Mouse (Mus musculus): ENCODE measurements around the gene Magi1. TPM values are rescaled to one million over a fixed set of nuclear protein-coding genes. Genes with fewer than 3 reads are reported as not detected.
A peak's percentile ranks its signal among the peaks of the same experiment; 100 is the strongest.

Magi1 gene
- polyA plus RNA-seq, 1 experiment from 2014 or later = 36.2 TPM

DNA sequence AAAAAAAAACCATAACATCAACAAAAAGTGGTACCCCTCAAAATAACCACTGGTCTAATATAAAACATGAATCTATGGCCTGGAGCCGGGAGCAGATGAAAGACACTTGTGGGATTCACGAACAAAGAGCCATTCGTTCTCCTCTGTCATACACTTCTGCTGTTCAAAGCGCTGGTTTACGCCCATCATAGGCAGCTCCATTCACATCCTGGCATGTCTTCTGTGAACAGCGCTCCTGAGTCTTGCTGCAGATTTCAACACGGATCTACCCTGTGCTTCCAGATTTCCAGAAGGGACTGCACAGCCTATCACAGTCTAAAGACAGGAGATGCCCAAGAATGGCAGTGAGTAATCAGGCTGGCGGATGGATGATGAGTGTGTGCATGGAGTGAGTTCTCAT lies 208.5 kb downstream of the Magi1 start:
- WGBS = 32% methylated on average over 8 of the region's 8 CpGs
- H3K9ac ChIP-seq (replicated peaks; ENCODE audit: low read depth, low read length) = no peak overlapping the region
- peak overlapping the region; percentile 13 for H3K4me2 ChIP-seq (ENCODE audit: low read length)

DNA sequence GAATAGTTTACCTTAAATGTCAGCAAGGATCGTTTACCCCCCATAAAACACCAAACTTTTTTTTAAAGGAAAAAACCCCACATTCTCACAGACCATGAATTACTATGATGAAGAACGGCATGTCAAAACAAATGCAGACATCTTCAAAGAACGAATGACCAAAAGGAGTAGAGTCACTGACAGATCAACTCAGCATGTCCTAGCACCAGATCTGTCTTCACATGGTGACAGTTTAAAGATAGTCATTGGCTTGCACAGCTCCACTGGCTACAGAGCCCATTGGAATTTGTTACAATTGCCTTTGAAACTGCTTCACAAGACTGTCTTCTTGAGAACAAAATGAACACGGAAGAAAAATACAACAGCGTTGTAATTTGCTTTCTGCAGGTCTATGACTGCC lies 212.0 kb downstream of the Magi1 start:
- no peak overlapping the region for H3K4me2 ChIP-seq (ENCODE audit: low read length)
- peaks cover 5% of the 10 kb centered on the region for H3K4me1 ChIP-seq (replicated peaks; ENCODE audit: control insufficient read depth, insufficient read depth, low read length)
- no peak overlapping the region for H3K9ac ChIP-seq (replicated peaks; ENCODE audit: low read depth, low read length)
- no peaks in the 10 kb centered on the region for H3K36me3 ChIP-seq (ENCODE audit: control insufficient read depth, insufficient read depth)
- H3K4me3 ChIP-seq (replicated peaks; ENCODE audit: low read length) = no peak overlapping the region
- H3K27me3 ChIP-seq (replicated peaks; ENCODE audit: control insufficient read depth, insufficient read depth, low read length) = no peaks in the 10 kb centered on the region
- WGBS = 70% methylated on average over 5 of the region's 5 CpGs
- H3K27ac ChIP-seq (ENCODE audit: low read length) = no peak overlapping the region
- no peak for ATAC-seq
- H3K9me3 ChIP-seq (ENCODE audit: control insufficient read depth, low read length) = no peaks in the 10 kb centered on the region

More for the DNA sequence above, 208.5 kb downstream of the Magi1 start:
- peak; percentile 55 for ATAC-seq
- H3K9me3 ChIP-seq (ENCODE audit: control insufficient read depth, low read length) = no peaks in the 10 kb centered on the region
- peaks cover 7% of the 10 kb centered on the region for H3K4me1 ChIP-seq (replicated peaks; ENCODE audit: control insufficient read depth, insufficient read depth, low read length)
- H3K27me3 ChIP-seq (replicated peaks; ENCODE audit: control insufficient read depth, insufficient read depth, low read length) = no peaks in the 10 kb centered on the region
- H3K4me3 ChIP-seq (replicated peaks; ENCODE audit: low read length) = no peak overlapping the region
- H3K36me3 ChIP-seq (ENCODE audit: control insufficient read depth, insufficient read depth) = no peaks in the 10 kb centered on the region
- no peak overlapping the region for H3K27ac ChIP-seq (ENCODE audit: low read length)

DNA sequence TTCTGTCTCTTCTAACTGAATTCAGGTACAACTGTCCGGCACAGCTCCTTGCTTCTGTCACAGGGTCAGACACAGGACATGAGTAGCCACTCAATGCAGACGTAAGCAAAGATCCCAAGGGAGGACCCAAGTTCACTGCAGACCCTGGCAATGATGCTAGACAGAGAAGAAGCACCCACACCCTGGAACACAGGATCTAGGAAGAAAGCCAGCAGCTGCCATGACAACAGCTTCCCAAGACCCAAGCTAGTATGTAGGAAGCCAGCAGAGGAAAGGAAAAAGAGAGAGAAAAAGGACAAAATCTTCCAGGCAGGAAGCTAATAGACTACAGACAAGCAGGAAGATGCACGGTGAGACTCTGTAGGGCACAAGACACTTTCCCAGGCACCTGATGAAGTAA lies 213.0 kb downstream of the Magi1 start:
- no peak for ATAC-seq
- H3K36me3 ChIP-seq (ENCODE audit: control insufficient read depth, insufficient read depth) = no peaks in the 10 kb centered on the region

DNA sequence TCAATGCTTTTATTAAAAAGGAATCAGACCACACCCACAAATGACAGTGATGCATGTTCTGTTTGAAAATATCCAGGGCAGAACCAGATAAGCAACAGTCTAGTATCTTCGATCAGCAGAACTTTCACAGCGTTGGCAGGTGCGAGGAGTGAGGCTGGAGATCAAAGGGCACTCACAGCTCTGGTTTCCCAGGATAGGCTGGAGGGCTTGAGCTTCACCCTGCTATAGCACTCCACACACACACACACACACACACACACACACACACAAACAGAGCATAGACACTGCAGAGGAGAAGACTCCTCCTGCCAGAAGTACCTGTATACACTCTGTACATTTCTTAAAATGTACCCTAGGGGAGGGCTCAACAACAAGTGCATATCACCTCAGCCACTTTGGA lies 214.3 kb downstream of the Magi1 start:
- Histone ChIP-seq H3K36me3 (ENCODE audit: control insufficient read depth, insufficient read depth) (no peaks in the 10 kb centered on the region), H3K27me3 (replicated peaks; ENCODE audit: control insufficient read depth, insufficient read depth, low read length) (no peaks in the 10 kb centered on the region), H3K4me3 (replicated peaks; ENCODE audit: low read length) (no peak overlapping the region), H3K4me1 (replicated peaks; ENCODE audit: control insufficient read depth, insufficient read depth, low read length) (no peaks in the 10 kb centered on the region), H3K4me2 (ENCODE audit: low read length) (no peak overlapping the region), H3K9ac (replicated peaks; ENCODE audit: low read depth, low read length) (no peak overlapping the region), H3K27ac (ENCODE audit: low read length) (no peak overlapping the region), H3K9me3 (ENCODE audit: control insufficient read depth, low read length) (no peaks in the 10 kb centered on the region)
- ATAC-seq = no peak
- WGBS = 67% methylated on average over 3 of the region's 3 CpGs

More for the DNA sequence above, 213.0 kb downstream of the Magi1 start:
- no peak overlapping the region for H3K9ac ChIP-seq (replicated peaks; ENCODE audit: low read depth, low read length)
- H3K9me3 ChIP-seq (ENCODE audit: control insufficient read depth, low read length) = no peaks in the 10 kb centered on the region
- no peak overlapping the region for H3K4me2 ChIP-seq (ENCODE audit: low read length)
- H3K4me1 ChIP-seq (replicated peaks; ENCODE audit: control insufficient read depth, insufficient read depth, low read length) = peaks cover 5% of the 10 kb centered on the region
- H3K27ac ChIP-seq (ENCODE audit: low read length) = no peak overlapping the region
- H3K27me3 ChIP-seq (replicated peaks; ENCODE audit: control insufficient read depth, insufficient read depth, low read length) = no peaks in the 10 kb centered on the region
- WGBS = 77% methylated on average over 3 of the region's 3 CpGs
- H3K4me3 ChIP-seq (replicated peaks; ENCODE audit: low read length) = no peak overlapping the region

DNA sequence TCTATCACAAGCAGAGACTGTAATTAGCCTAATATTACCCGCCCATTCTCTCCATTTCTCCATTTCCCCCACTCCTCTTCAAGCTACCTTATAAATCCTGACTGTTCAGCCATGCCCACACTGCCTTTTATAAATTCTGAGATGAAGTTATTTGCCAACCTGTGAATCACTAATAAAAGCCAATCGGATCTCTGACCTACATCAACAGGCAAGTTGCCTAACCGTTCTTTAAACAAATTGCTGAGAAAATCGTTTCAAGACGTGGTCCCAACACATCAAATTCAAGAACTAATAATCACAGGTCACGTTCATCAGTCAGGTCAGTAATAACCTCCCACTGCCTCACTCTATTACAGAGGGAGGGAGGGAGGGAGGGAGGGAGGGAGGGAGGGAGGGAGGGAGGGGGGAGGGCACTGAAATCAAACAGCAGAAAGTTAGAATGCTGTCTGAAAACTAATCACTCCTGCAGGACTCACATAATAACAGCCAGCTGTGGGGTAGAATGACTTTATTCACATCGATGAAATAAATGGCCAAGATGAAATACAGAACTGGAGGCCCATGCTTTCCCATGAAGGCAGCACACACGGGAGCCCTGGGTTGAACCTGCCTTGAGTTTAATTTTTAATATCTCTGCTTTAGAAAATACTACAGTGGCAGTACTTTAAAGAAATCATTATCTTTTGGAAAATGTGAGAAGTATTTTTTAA lies 215.8 kb downstream of the Magi1 start:
- Histone ChIP-seq H3K9me3 (ENCODE audit: control insufficient read depth, low read length) (no peaks in the 10 kb centered on the region), H3K9ac (replicated peaks; ENCODE audit: low read depth, low read length) (no peak overlapping the region), H3K4me3 (replicated peaks; ENCODE audit: low read length) (no peak overlapping the region), H3K4me2 (ENCODE audit: low read length) (no peak overlapping the region), H3K36me3 (ENCODE audit: control insufficient read depth, insufficient read depth) (no peaks in the 10 kb centered on the region), H3K4me1 (replicated peaks; ENCODE audit: control insufficient read depth, insufficient read depth, low read length) (no peaks in the 10 kb centered on the region), H3K27me3 (replicated peaks; ENCODE audit: control insufficient read depth, insufficient read depth, low read length) (no peaks in the 10 kb centered on the region), H3K27ac (ENCODE audit: low read length) (no peak overlapping the region)
- ATAC-seq = no peak
- WGBS = 32% methylated on average over 8 of the region's 8 CpGs

DNA sequence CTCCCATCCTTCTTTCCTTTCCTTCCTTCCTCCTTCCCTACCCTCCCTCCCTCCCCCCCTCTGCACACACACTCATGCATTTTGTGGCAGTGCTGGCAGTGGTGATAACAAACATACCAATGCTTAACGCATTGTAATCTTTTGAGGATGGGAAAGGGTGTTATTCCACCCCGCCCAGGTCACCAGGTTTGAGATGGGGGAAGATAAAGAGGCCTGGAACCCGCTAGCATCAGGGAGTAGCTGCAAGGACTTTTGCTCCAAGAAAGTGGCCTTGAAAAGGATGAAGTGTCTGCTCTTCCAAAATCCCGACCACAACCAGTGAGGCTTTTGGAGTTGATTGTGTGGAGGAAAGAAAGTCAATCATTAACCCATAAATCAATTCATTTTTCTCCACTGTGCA lies 218.9 kb downstream of the Magi1 start:
- no peak overlapping the region for H3K4me3 ChIP-seq (replicated peaks; ENCODE audit: low read length)
- no peaks in the 10 kb centered on the region for H3K27me3 ChIP-seq (replicated peaks; ENCODE audit: control insufficient read depth, insufficient read depth, low read length)
- no peak overlapping the region for H3K27ac ChIP-seq (ENCODE audit: low read length)
- ATAC-seq = no peak
- H3K4me1 ChIP-seq (replicated peaks; ENCODE audit: control insufficient read depth, insufficient read depth, low read length) = no peaks in the 10 kb centered on the region
- no peak overlapping the region for H3K9ac ChIP-seq (replicated peaks; ENCODE audit: low read depth, low read length)
- H3K9me3 ChIP-seq (ENCODE audit: control insufficient read depth, low read length) = no peaks in the 10 kb centered on the region
- 85% methylated on average over 4 of the region's 4 CpGs for WGBS
- no peaks in the 10 kb centered on the region for H3K36me3 ChIP-seq (ENCODE audit: control insufficient read depth, insufficient read depth)
- H3K4me2 ChIP-seq (ENCODE audit: low read length) = no peak overlapping the region

DNA sequence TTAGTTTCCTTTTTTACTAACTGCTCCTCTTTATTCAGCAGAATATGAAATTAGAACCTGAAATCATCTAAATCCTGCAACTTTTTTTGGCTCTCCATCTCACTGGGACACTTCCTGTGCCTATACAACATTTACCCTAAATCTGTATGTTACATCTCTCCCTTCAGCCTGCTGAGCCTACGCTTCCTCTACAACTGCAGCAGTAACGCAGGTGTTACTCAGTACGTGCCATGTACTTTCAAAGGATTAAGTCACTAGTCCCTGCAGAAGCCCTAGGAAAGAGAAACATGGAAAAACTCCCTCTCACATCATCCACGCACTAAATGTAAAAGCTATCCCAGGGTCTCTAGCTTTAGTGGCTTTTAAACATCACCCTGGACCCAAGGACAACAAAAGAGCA lies 220.2 kb downstream of the Magi1 start:
- H3K4me2 ChIP-seq (ENCODE audit: low read length) = no peak overlapping the region
- no peaks in the 10 kb centered on the region for H3K9me3 ChIP-seq (ENCODE audit: control insufficient read depth, low read length)
- H3K36me3 ChIP-seq (ENCODE audit: control insufficient read depth, insufficient read depth) = no peaks in the 10 kb centered on the region
- H3K4me3 ChIP-seq (replicated peaks; ENCODE audit: low read length) = no peak overlapping the region
- 92% methylated on average over 4 of the region's 4 CpGs for WGBS
- no peak for ATAC-seq
- H3K4me1 ChIP-seq (replicated peaks; ENCODE audit: control insufficient read depth, insufficient read depth, low read length) = no peaks in the 10 kb centered on the region
- no peak overlapping the region for H3K27ac ChIP-seq (ENCODE audit: low read length)
- no peaks in the 10 kb centered on the region for H3K27me3 ChIP-seq (replicated peaks; ENCODE audit: control insufficient read depth, insufficient read depth, low read length)
- no peak overlapping the region for H3K9ac ChIP-seq (replicated peaks; ENCODE audit: low read depth, low read length)

DNA sequence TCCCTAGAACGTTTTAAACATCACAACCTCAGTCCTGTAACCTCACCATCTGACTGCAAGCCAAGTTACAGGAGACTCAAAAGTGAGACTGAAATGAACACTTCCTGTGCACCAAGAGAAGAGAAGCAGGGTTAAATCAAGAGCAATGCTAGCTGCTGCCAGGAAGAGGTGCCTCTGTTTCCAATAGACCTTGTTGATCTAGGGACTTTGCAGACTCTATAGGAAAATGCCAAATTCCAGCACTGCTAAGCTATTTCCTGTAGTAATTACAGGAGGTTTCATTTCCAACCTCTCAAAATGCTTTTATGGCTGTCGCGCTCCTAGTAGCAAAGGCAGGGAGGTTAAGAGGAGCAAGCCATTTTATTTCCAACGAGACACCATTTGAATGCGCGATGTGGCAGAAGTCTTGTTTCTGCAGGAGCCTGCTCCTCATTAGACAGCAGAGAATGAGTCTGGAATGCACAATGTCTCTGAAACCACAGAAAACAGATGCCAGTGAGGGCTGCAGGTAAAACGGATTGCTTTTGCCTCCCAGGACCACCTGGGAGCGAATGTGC lies 222.2 kb downstream of the Magi1 start:
- Histone ChIP-seq H3K4me3 (replicated peaks; ENCODE audit: low read length) (no peak overlapping the region), H3K36me3 (ENCODE audit: control insufficient read depth, insufficient read depth) (no peaks in the 10 kb centered on the region), H3K9me3 (ENCODE audit: control insufficient read depth, low read length) (no peaks in the 10 kb centered on the region), H3K9ac (replicated peaks; ENCODE audit: low read depth, low read length) (no peak overlapping the region), H3K4me2 (ENCODE audit: low read length) (no peak overlapping the region), H3K4me1 (replicated peaks; ENCODE audit: control insufficient read depth, insufficient read depth, low read length) (no peaks in the 10 kb centered on the region), H3K27me3 (replicated peaks; ENCODE audit: control insufficient read depth, insufficient read depth, low read length) (no peaks in the 10 kb centered on the region), H3K27ac (ENCODE audit: low read length) (no peak overlapping the region)
- no peak for ATAC-seq
- 70% methylated on average over 8 of the region's 8 CpGs for WGBS

DNA sequence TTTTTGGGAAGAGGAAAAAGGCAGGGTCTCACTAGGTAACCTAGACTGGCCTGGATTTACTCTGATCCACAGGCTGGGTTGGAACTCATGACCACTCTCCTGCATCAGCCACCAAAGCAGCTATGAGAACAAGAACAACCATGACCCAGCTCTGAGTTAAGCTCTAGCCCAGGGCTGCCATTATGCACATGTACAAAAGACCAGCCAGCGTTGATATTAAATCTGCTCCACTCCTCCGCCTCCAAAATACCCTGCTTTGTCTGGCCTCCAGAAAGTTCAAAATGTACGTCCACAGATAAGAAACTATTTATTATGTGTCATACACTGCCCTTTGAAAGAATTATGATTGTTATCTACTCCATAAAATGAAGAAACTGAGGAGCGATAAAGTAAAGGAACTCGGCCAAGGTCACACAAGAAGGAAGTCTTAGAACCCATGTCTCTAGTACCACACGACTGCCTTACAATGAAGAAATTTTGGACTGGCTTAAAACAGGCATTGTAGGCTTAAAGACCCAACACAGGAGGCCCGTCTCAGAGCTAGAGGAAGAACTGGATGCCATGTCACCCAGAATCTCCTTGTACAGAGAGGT lies 223.0 kb downstream of the Magi1 start:
- no peaks in the 10 kb centered on the region for H3K27me3 ChIP-seq (replicated peaks; ENCODE audit: control insufficient read depth, insufficient read depth, low read length)
- H3K4me1 ChIP-seq (replicated peaks; ENCODE audit: control insufficient read depth, insufficient read depth, low read length) = no peaks in the 10 kb centered on the region
- H3K27ac ChIP-seq (ENCODE audit: low read length) = no peak overlapping the region
- H3K4me3 ChIP-seq (replicated peaks; ENCODE audit: low read length) = no peak overlapping the region
- no peaks in the 10 kb centered on the region for H3K9me3 ChIP-seq (ENCODE audit: control insufficient read depth, low read length)
- H3K9ac ChIP-seq (replicated peaks; ENCODE audit: low read depth, low read length) = no peak overlapping the region
- no peak overlapping the region for H3K4me2 ChIP-seq (ENCODE audit: low read length)
- ATAC-seq = no peak
- no peaks in the 10 kb centered on the region for H3K36me3 ChIP-seq (ENCODE audit: control insufficient read depth, insufficient read depth)
- 91% methylated on average over 7 of the region's 7 CpGs for WGBS

All from forebrain, embryonic 16.5 days (tissue).